Mouse (Mus musculus) spleen, adult 2 months (tissue): ENCODE measurements around the gene Zfp385c. TPM values are rescaled to one million over a fixed set of nuclear protein-coding genes. Genes with fewer than 3 reads are reported as not detected.

Source experiments
- DNase-seq, 2 experiments: peaks; one replicate each; pipeline versions ENCODE4 v3.0.0 to v3.0.0-alpha.2; 2012 to 2021; ENCODE audit warnings: low spot score in 2 of 2, low read depth in 1 of 2
- H3K27ac ChIP-seq: fragments of 200-500 bp; 2 replicates; pipeline ENCODE4 v1.5.1; 2012; ENCODE audit warnings: low read length, inconsistent platforms; ENCODE audit not compliant: insufficient read depth
- H3K27me3 ChIP-seq: fragments of 200-500 bp; 2 replicates; pipeline ENCODE4 v1.6.1; 2012; ENCODE audit warnings: mild to moderate bottlenecking, moderate library complexity, low read length, inconsistent platforms; ENCODE audit not compliant: control insufficient read depth, insufficient read depth
- H3K36me3 ChIP-seq: fragments of 200-500 bp; 2 replicates; pipeline ENCODE4 v1.6.1; 2012; ENCODE audit warnings: mild to moderate bottlenecking, low read length, inconsistent platforms; ENCODE audit not compliant: control insufficient read depth, insufficient read depth
- H3K4me1 ChIP-seq: fragments of 200-500 bp; 2 replicates; pipeline ENCODE4 v1.6.1; 2011; ENCODE audit warnings: inconsistent platforms; ENCODE audit not compliant: control insufficient read depth, insufficient read depth, insufficient read length
- H3K4me3 ChIP-seq: fragments of 200-500 bp; 2 replicates; pipeline ENCODE4 v1.5.1; 2011; ENCODE audit warnings: mild to moderate bottlenecking, inconsistent platforms; ENCODE audit not compliant: insufficient read depth, insufficient read length; ENCODE audit errors: extremely low read depth
- CTCF ChIP-seq: fragments of 200-500 bp; IDR thresholded peaks from 2 replicates; pipeline ENCODE4 v1.5.1; 2011; ENCODE audit warnings: mild to moderate bottlenecking, inconsistent platforms; ENCODE audit not compliant: insufficient read depth, insufficient read length, insufficient replicate concordance; ENCODE audit errors: extremely low read depth
- POLR2A ChIP-seq: fragments of 200-500 bp; IDR thresholded peaks from 2 replicates; pipeline ENCODE4 v1.6.1; 2011; ENCODE audit warnings: low read depth, low read length, inconsistent platforms
- WGBS: fragments of 180-500 bp; shearing (Covaris S2); methylation state at CpG from one replicate; pipeline ENCODE4 v1.1.7; 2018; 5-methylcytosine and 5-hydroxymethylcytosine counted together
- polyA plus RNA-seq: library from polyadenylated mRNA; depleted of rRNA; stranded (reverse); fragments of >200 nt; gene quantifications from 2 replicates; pipeline ENCODE4 v1.2.3, GENCODE M21; 2012

Gene Zfp385c
- polyA plus RNA-seq, 1 experiment = 0.50 TPM

- 89% methylated on average over 5 of the region's 5 CpGs for WGBS
- TF ChIP-seq CTCF = no peak
- no peak for TF ChIP-seq POLR2A
- H3K27me3 ChIP-seq = no peaks in the 10 kb centered on the region
- peaks cover 10% of the 10 kb centered on the region for H3K4me1 ChIP-seq
- no peak overlapping the region for H3K27ac ChIP-seq
- no peaks in the 10 kb centered on the region for H3K36me3 ChIP-seq
- DNase-seq = no peak
- no peak overlapping the region for H3K4me3 ChIP-seq
These were observed 75.9 kb downstream of the Zfp385c start for GRCm38 (mm10) chr11:100616332-100616731.

DNA sequence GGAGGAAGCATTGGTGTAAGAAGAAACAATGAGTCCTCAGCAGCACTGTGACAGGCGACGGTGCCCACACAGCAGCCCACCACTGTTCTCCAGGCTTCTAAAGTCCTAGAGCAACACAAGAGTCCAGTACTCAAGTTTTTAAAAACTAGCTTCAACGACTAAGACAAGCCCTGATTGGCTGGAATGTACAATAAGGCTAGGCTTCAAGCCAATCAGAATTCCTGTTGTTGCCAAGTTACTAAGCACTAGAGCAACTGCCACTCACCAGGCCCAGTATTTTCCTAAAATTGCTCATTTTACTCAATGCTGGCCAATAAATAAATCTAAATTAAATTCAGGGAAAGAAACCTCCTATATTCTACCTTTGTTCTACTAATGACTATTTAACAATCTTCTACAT is 79.0 kb downstream of the Zfp385c start:
- Histone ChIP-seq H3K4me1 (peaks cover 10% of the 10 kb centered on the region), H3K27ac (no peak overlapping the region), H3K27me3 (no peaks in the 10 kb centered on the region), H3K4me3 (no peak overlapping the region), H3K36me3 (peaks cover 2% of the 10 kb centered on the region)
- WGBS = 85% methylated on average over 3 of the region's 3 CpGs
- no peak for DNase-seq
- TF ChIP-seq POLR2A (no peak), CTCF (no peak)

DNA sequence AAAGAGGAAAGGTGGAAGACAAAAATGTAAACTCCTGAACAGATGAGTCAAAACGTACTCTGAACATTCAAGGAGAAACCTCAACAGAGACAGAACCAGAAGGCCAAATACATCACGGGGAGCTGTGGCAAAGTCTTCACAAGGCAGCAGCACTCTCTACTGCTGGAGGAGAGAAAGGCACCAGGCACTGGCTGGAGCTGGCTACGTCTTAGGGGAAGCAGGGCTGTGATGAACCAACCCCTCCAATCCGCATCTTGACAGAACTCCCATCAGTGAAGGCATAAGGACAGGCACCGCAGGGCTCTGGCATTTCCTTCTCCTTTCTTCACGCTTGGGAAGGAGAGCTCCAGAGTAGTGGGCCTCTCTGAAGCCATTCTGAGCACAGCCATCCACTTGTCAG is 80.6 kb downstream of the Zfp385c start:
- Histone ChIP-seq H3K27ac (0 out of 2 replicates have a peak overlapping the region, but pooled peaks have one; percentile 0), H3K4me3 (no peak overlapping the region), H3K4me1 (peaks cover 7% of the 10 kb centered on the region; the same call in 1 of the 2 replicates), H3K27me3 (no peaks in the 10 kb centered on the region), H3K36me3 (peaks cover 8% of the 10 kb centered on the region)
- WGBS = 74% methylated on average over 6 of the region's 6 CpGs
- TF ChIP-seq POLR2A = no peak
- peak; percentile 31; the same call in 1 of the 2 replicates for TF ChIP-seq CTCF
- DNase-seq = no peak

GRCm38 (mm10) chr11:100609997-100610680 is 82.1 kb downstream of the Zfp385c start:
- TF ChIP-seq POLR2A (no peak), CTCF (no peak)
- Histone ChIP-seq H3K36me3 (peaks cover 8% of the 10 kb centered on the region), H3K4me3 (no peak overlapping the region), H3K27ac (peak overlapping the region; percentile 59), H3K27me3 (no peaks in the 10 kb centered on the region), H3K4me1 (peaks cover 5% of the 10 kb centered on the region; the same call in 1 of the 2 replicates)
- 65% methylated on average over 9 of the region's 9 CpGs for WGBS
- DNase-seq = no peak

GRCm38 (mm10) chr11:100609355-100609996 is 82.8 kb downstream of the Zfp385c start:
- WGBS = 80% methylated on average over 5 of the region's 5 CpGs
- peak overlapping the region; percentile 45 for H3K27ac ChIP-seq
- TF ChIP-seq CTCF (no peak), POLR2A (no peak)
- no peak overlapping the region for H3K4me3 ChIP-seq
- H3K27me3 ChIP-seq = no peaks in the 10 kb centered on the region
- peaks cover 5% of the 10 kb centered on the region; the same call in 1 of the 2 replicates for H3K4me1 ChIP-seq
- no peak for DNase-seq
- H3K36me3 ChIP-seq = peaks cover 9% of the 10 kb centered on the region

DNA sequence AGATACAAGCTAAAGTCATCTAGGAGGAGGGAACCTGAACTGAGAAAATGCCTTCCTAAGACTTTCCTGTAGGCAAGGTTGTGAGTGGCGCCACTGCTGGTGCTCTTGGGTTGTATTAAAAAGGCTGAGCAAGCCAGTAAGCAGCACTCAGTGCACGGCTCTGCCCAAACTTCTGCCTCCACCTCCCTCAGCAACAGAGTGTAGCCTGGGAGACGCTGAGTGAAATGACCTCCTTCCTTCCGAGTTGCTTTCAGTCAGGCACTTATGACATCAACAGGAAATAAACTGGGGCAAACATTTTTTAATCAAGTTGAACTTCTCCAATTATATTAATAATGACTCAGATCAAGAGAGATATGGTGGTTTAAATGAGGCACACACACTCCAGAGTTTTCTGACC is 83.5 kb downstream of the Zfp385c start:
- Histone ChIP-seq H3K4me3 (no peak overlapping the region), H3K4me1 (peaks cover 5% of the 10 kb centered on the region; the same call in 1 of the 2 replicates), H3K27me3 (no peaks in the 10 kb centered on the region), H3K36me3 (peaks cover 9% of the 10 kb centered on the region), H3K27ac (peak overlapping the region; percentile 67)
- WGBS = 43% methylated on average over 4 of the region's 4 CpGs
- TF ChIP-seq POLR2A (no peak), CTCF (no peak)
- no peak for DNase-seq

GRCm38 (mm10) chr11:100607121-100607520 is 85.1 kb downstream of the Zfp385c start:
- peaks cover 9% of the 10 kb centered on the region for H3K36me3 ChIP-seq

More at GRCm38 (mm10) chr11:100607121-100607520, 85.1 kb downstream of the Zfp385c start:
- Histone ChIP-seq H3K27ac (no peak overlapping the region), H3K4me3 (no peak overlapping the region), H3K4me1 (peaks cover 5% of the 10 kb centered on the region; the same call in 1 of the 2 replicates), H3K27me3 (no peaks in the 10 kb centered on the region)
- no peak for DNase-seq
- TF ChIP-seq POLR2A (no peak), CTCF (no peak)
- WGBS = 74% methylated on average over 6 of the region's 6 CpGs
